Mouse (Mus musculus) ES-E14 (cell line): ENCODE results near the gene Cpne8. TPM values are rescaled to one million over a fixed set of nuclear protein-coding genes. Genes with fewer than 3 reads are reported as not detected.

ENCODE experiments used
- DNase-seq: peaks from one replicate; pipeline ENCODE4 v3.0.0-alpha.2; 2013; ENCODE audit warnings: low read depth, low spot score
- H3K27ac ChIP-seq: 2 replicates; pipeline ENCODE4 v1.5.1; 2012; ENCODE audit warnings: low read depth, mild to moderate bottlenecking, low read length, moderate library complexity, mixed read lengths; ENCODE audit not compliant: poor library complexity, insufficient read depth, severe bottlenecking
- H3K36me3 ChIP-seq: 2 replicates; pipeline ENCODE4 v1.6.1; 2012; ENCODE audit warnings: mild to moderate bottlenecking, low read length, moderate library complexity, mixed read lengths; ENCODE audit not compliant: control insufficient read depth, poor library complexity, insufficient read depth, severe bottlenecking
- H3K4me1 ChIP-seq, 2 experiments: fragments of 150-350 bp in 1 of 2; sonication (generic) in 1 of 2; 2 replicates each; pipeline ENCODE4 v1.6.1; 2012; ENCODE audit warnings: low read length in 2 of 2, mild to moderate bottlenecking in 1 of 2, mixed read lengths in 1 of 2; ENCODE audit not compliant: control insufficient read depth in 2 of 2, insufficient read depth in 2 of 2, poor library complexity in 1 of 2
- H3K4me3 ChIP-seq, 2 experiments: fragments of 150-350 bp in 1 of 2; sonication (generic) in 1 of 2; 2 replicates each; pipeline ENCODE4 v1.5.1; 2012; ENCODE audit warnings: low read length in 2 of 2, low read depth in 1 of 2, mild to moderate bottlenecking in 1 of 2, mixed read lengths in 1 of 2; ENCODE audit not compliant: insufficient read depth in 1 of 2, poor library complexity in 1 of 2, severe bottlenecking in 1 of 2
- H3K9ac ChIP-seq: 2 replicates; pipeline ENCODE4 v1.6.1; 2012; ENCODE audit warnings: low read depth, mild to moderate bottlenecking, low read length, mixed read lengths; ENCODE audit not compliant: poor library complexity, insufficient read depth, severe bottlenecking
- H3K9me3 ChIP-seq: fragments of 150-350 bp; sonication (generic); 2 replicates; pipeline ENCODE4 v1.6.1; 2012; ENCODE audit warnings: low read depth, mild to moderate bottlenecking, low read length; ENCODE audit not compliant: control insufficient read depth, insufficient read depth
- CHD2 ChIP-seq: IDR thresholded peaks from 2 replicates; pipeline ENCODE4 v1.6.1; 2014; ENCODE audit warnings: mild to moderate bottlenecking, low read depth, low read length, inconsistent platforms
- HCFC1 ChIP-seq: IDR thresholded peaks from 2 replicates; pipeline ENCODE4 v1.6.1; 2012; ENCODE audit warnings: low read length, inconsistent platforms, borderline replicate concordance; ENCODE audit not compliant: insufficient read depth
- MAFK ChIP-seq: IDR thresholded peaks from 2 replicates; pipeline ENCODE4 v1.6.1; 2014; ENCODE audit warnings: mild to moderate bottlenecking, low read depth, low read length, inconsistent platforms; ENCODE audit not compliant: insufficient read depth
- ZC3H11A ChIP-seq: IDR thresholded peaks from 2 replicates; pipeline ENCODE4 v1.6.1; 2012; ENCODE audit warnings: low read depth, mild to moderate bottlenecking, inconsistent platforms, low read length, borderline replicate concordance
- ZNF384 ChIP-seq: IDR thresholded peaks from 2 replicates; pipeline ENCODE4 v1.6.1; 2012; ENCODE audit warnings: low read depth, low read length, inconsistent platforms
- in situ Hi-C, 2 experiments: fragments of 600-800 bp; cut with MboI; formaldehyde crosslinking; loops; one replicate each; pipeline ENCODE4 v1.15.1; 2025; ENCODE audit warnings: low sequenced_read_pairs in 2 of 2, inconsistent platforms in 1 of 2; ENCODE audit not compliant: unreplicated experiment in 2 of 2
- total RNA-seq: library from RNA; depleted of rRNA; stranded (reverse); fragments of 300-350 nt; gene quantifications from 2 replicates; pipeline ENCODE4 v1.2.3, GENCODE M21; 2012

Cpne8 gene
- total RNA-seq, 1 experiment: 6.8 TPM

- no peak for DNase-seq
- Histone ChIP-seq H3K9ac (no peak overlapping the region), H3K4me1 (no peaks in the 10 kb centered on the region), H3K4me3 (no peak overlapping the region), H3K27ac (no peak overlapping the region), H3K9me3 (no peaks in the 10 kb centered on the region), H3K36me3 (no peaks in the 10 kb centered on the region)
- TF ChIP-seq ZNF384: no peak
- no peak for TF ChIP-seq ZC3H11A
- TF ChIP-seq CHD2: no peak
- TF ChIP-seq MAFK: no peak
- no peak for TF ChIP-seq HCFC1
- in situ Hi-C loops: no loop called here
Measured at GRCm38 (mm10) chr15:90569246-90569645, 110.0 kb downstream of the Cpne8 start.

DNA sequence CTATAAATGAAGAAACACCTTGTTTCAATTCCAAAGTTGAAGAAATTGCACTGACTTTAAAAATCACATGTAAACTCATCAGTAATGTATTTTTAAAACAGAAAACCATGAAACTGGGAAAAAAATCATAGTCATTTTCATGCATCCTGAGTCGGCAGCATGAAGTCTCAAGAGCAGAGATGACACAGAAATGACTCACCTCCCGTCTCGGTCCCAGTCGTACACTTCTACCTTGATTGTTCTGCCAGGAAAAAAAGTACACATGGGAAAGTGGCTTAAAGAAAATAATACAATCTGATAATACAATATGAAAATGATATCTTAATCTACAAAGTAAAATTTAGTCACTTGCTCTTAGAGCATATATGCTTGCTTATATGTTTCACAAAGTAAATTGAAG lies 111.2 kb downstream of the Cpne8 start:
- H3K4me1 ChIP-seq: no peaks in the 10 kb centered on the region
- H3K4me3 ChIP-seq: no peak overlapping the region
- no peaks in the 10 kb centered on the region for H3K9me3 ChIP-seq
- in situ Hi-C loops: no loop called here
- TF ChIP-seq HCFC1 (no peak), ZC3H11A (no peak), CHD2 (no peak), ZNF384 (no peak), MAFK (no peak)
- no peak overlapping the region for H3K9ac ChIP-seq
- no peaks in the 10 kb centered on the region for H3K36me3 ChIP-seq
- H3K27ac ChIP-seq: no peak overlapping the region
- no peak for DNase-seq

DNA sequence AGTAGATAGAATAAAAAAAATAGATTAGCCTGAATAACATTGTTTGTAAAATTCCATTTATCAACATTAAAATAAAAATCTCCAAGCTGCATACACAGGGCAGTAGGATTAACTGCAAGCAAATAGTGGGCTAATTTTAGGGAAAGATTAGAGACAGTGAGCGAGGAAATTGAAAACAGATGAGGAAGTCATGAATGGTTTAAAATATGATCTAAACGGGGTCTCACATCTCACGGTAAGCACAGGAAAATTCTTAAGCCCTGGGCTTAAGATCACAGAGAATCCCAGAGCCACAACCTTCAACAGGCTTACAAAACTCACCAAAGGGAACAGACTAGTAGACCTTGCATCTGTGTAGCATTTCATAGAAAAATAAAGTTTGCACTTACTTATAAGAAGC lies 115.2 kb downstream of the Cpne8 start:
- Histone ChIP-seq H3K4me1 (no peaks in the 10 kb centered on the region), H3K4me3 (no peak overlapping the region), H3K27ac (no peak overlapping the region), H3K36me3 (no peaks in the 10 kb centered on the region), H3K9ac (no peak overlapping the region), H3K9me3 (no peaks in the 10 kb centered on the region)
- TF ChIP-seq MAFK (no peak), HCFC1 (no peak), CHD2 (no peak), ZNF384 (no peak), ZC3H11A (no peak)
- in situ Hi-C loops: no loop called here
- DNase-seq: no peak

GRCm38 (mm10) chr15:90561613-90562012 lies 117.6 kb downstream of the Cpne8 start:
- no peak for DNase-seq
- H3K9ac ChIP-seq: no peak overlapping the region
- TF ChIP-seq ZNF384 (no peak), HCFC1 (no peak), MAFK (no peak), ZC3H11A (no peak), CHD2 (no peak)
- no peaks in the 10 kb centered on the region for H3K9me3 ChIP-seq
- in situ Hi-C loops: no loop called here
- no peaks in the 10 kb centered on the region for H3K36me3 ChIP-seq
- H3K4me3 ChIP-seq: no peak overlapping the region
- no peaks in the 10 kb centered on the region for H3K4me1 ChIP-seq
- no peak overlapping the region for H3K27ac ChIP-seq

GRCm38 (mm10) chr15:90548589-90548988 lies 130.6 kb downstream of the Cpne8 start:
- H3K9ac ChIP-seq: no peak overlapping the region
- TF ChIP-seq ZNF384: no peak
- TF ChIP-seq HCFC1: no peak
- no peaks in the 10 kb centered on the region for H3K4me1 ChIP-seq
- no peak for DNase-seq
- no peaks in the 10 kb centered on the region for H3K36me3 ChIP-seq
- in situ Hi-C loops: no loop called here
- H3K27ac ChIP-seq: no peak overlapping the region
- no peak overlapping the region for H3K4me3 ChIP-seq
- no peaks in the 10 kb centered on the region for H3K9me3 ChIP-seq
